21 mouse cellular contexts compared by ENCODE assay signal in genomic region chr11:7238546-7238945, GRCm38 (mm10). TPM values are rescaled to one million over a fixed set of nuclear protein-coding genes. Genes with fewer than 3 reads are reported as not detected.
"Had no signal": no experiment of that assay in that cellular context is flagged by ENCODE, and none has a peak within 500 bp of the region (broad histone marks: within the 10 kb centered on the region; RNA-seq: fewer than 3 reads in every experiment).

No protein-coding gene starts in this region.

- ATAC-seq: midbrain, embryonic 16.5 days had no signal

- H3K4me2 ChIP-seq: limb, embryonic 15.5 days; liver, embryonic 13.5 days; midbrain, embryonic 12.5 days; neural tube, embryonic 15.5 days had no signal

- H3K9me3 ChIP-seq: limb, embryonic 15.5 days; liver, embryonic 13.5 days; midbrain, embryonic 12.5 days; neural tube, embryonic 15.5 days had no signal

- H3K9ac ChIP-seq: limb, embryonic 15.5 days; liver, embryonic 13.5 days; midbrain, embryonic 12.5 days; neural tube, embryonic 15.5 days had no signal

- H3K36me3 ChIP-seq: limb, embryonic 15.5 days; liver, embryonic 13.5 days; midbrain, embryonic 12.5 days; neural tube, embryonic 15.5 days had no signal

- H3K4me1 ChIP-seq: limb, embryonic 15.5 days; liver, embryonic 13.5 days; midbrain, embryonic 12.5 days; neural tube, embryonic 15.5 days had no signal

- DNase-seq: kidney, postnatal 36 days; layer of hippocampus, adult 9-11 months; layer of hippocampus, postnatal 36 days; liver, embryonic 13.5 days; lung, adult 18-20 months; right cerebral cortex, adult 18-20 months; right cerebral cortex, postnatal 25 days; thymus, adult 2 months; thymus, postnatal 25 days had no signal

- H3K27me3 ChIP-seq: limb, embryonic 15.5 days; liver, embryonic 13.5 days; midbrain, embryonic 12.5 days; neural tube, embryonic 15.5 days had no signal

- H3K27ac ChIP-seq: limb, embryonic 15.5 days; liver, embryonic 13.5 days; midbrain, embryonic 12.5 days; neural tube, embryonic 15.5 days had no signal

- H3K4me3 ChIP-seq: limb, embryonic 15.5 days; liver, embryonic 13.5 days; midbrain, embryonic 12.5 days; neural tube, embryonic 15.5 days had no signal

RNA-seq across cellular contexts. Expression of gene Igfbp3, which starts 24.8 kb away (rescaled TPM):
- total RNA-seq: megakaryocyte-erythroid progenitor cell, adult 5-6 weeks had no signal

RNA-seq across cellular contexts. Expression of gene Igfbp1, which starts 41.0 kb away (rescaled TPM):
- total RNA-seq: layer of hippocampus, adult 18-20 months; left cerebral cortex, adult 8-10 months; left cerebral cortex, postnatal 25 days; megakaryocyte-erythroid progenitor cell, adult 5-6 weeks had no signal
- polyA plus RNA-seq: urinary bladder, adult 2 months had no signal

RNA-seq across cellular contexts. Expression of gene Gm11985, which starts 50.2 kb away (rescaled TPM):
- total RNA-seq: layer of hippocampus, adult 18-20 months; layer of hippocampus, postnatal 36 days; left cerebral cortex, adult 8-10 months; left cerebral cortex, postnatal 25 days; megakaryocyte-erythroid progenitor cell, adult 5-6 weeks had no signal
- polyA plus RNA-seq: limb, embryonic 11.5 days; limb, embryonic 15.5 days; liver, embryonic 13.5 days; midbrain, embryonic 12.5 days; midbrain, embryonic 16.5 days; neural tube, embryonic 11.5 days; neural tube, embryonic 15.5 days; small intestine, adult 2 months; thymus, adult 2 months; urinary bladder, adult 2 months had no signal
